Mouse (Mus musculus): ENCODE measurements around the gene Grm3. TPM values are rescaled to one million over a fixed set of nuclear protein-coding genes. Genes with fewer than 3 reads are reported as not detected.

Grm3 gene
- polyA plus RNA-seq, 1 experiment from 2014 or later: 0.16 TPM

- H3K4me2 ChIP-seq (ENCODE audit: low read depth, low read length): no peak overlapping the region
- H3K27ac ChIP-seq (ENCODE audit: low read length): no peak overlapping the region
- no peaks in the 10 kb centered on the region for H3K36me3 ChIP-seq (ENCODE audit: control insufficient read depth, insufficient read depth, low read length)
- H3K4me3 ChIP-seq (ENCODE audit: low read length): no peak overlapping the region
- no peaks in the 10 kb centered on the region for H3K9me3 ChIP-seq (ENCODE audit: control insufficient read depth, low read length)
- H3K9ac ChIP-seq (ENCODE audit: low read depth, low read length): no peak overlapping the region
- no peak for ATAC-seq
- no peaks in the 10 kb centered on the region for H3K4me1 ChIP-seq (ENCODE audit: control insufficient read depth, insufficient read depth, low read length)
- no peaks in the 10 kb centered on the region for H3K27me3 ChIP-seq (replicated peaks; ENCODE audit: control insufficient read depth, insufficient read depth, low read length)
- 0% methylated on average over 1 of the region's 1 CpGs for WGBS
Observed at GRCm38 (mm10) chr5:9446146-9446545, 278.8 kb downstream of the Grm3 start.

Measured in intestine, embryonic 16.5 days (tissue).